Mouse (Mus musculus) erythroid progenitor cell, adult 5-6 weeks (primary cell): ENCODE measurements around the gene Tmem39b. TPM values are rescaled to one million over a fixed set of nuclear protein-coding genes. Genes with fewer than 3 reads are reported as not detected.
A peak's percentile ranks its signal among the peaks of the same experiment; 100 is the strongest.
"Not testable (repeated sequence)": the region's sequence is repeated elsewhere in the genome, so short reads cannot be mapped to it uniquely, and the experiment has no call there.

Experiments
- ATAC-seq: replicated peaks from 2 replicates; pipeline ENCODE4 v1.8.0; 2016; ENCODE audit warnings: moderate number of reproducible peaks, mild to moderate bottlenecking, moderate TSS enrichment, inconsistent platforms; ENCODE audit not compliant: poor library complexity, low FRiP score, severe bottlenecking
- total RNA-seq, 2 experiments: library from RNA; stranded (forward) in 1 of 2; stranded (reverse) in 1 of 2; fragments of 150-400 nt in 1 of 2; fragments of 186-747, 209-891 nt in 1 of 2; gene quantifications; 2 replicates each; pipeline versions ENCODE4 v1.2.3 to v1.2.4; 2015 to 2017; ENCODE audit warnings: low replicate concordance in 2 of 2

Gene Tmem39b
- 2.2 and 5.9 TPM in 2 replicates for total RNA-seq (2015; ENCODE audit: low replicate concordance)
- 2.1 TPM in 1 of 2 replicates, not detected in the other for total RNA-seq (2017; ENCODE audit: low replicate concordance)

- peak; percentile 85 for ATAC-seq
These were observed at the start of gene Tmem39b for GRCm38 (mm10) chr4:129696158-129696985. Gene Tmem39b (minus strand): TSS chr4:129696838.

- ATAC-seq = no peak
These were observed 49.5 kb upstream of the Tmem39b start for GRCm38 (mm10) chr4:129746106-129746505.

- ATAC-seq = no peak
These were observed 46.9 kb upstream of the Tmem39b start for GRCm38 (mm10) chr4:129743494-129743893.

- no peak for ATAC-seq
These were observed 46.4 kb upstream of the Tmem39b start for GRCm38 (mm10) chr4:129743010-129743390.

- peak; percentile 93 for ATAC-seq
These were observed 45.8 kb upstream of the Tmem39b start, which contains the start of gene Khdrbs1 for GRCm38 (mm10) chr4:129742232-129743009. Gene Khdrbs1 (minus strand): TSS chr4:129742303.

GRCm38 (mm10) chr4:129741974-129742231 lies 45.3 kb upstream of the Tmem39b start:
- 0 out of 2 replicates have a peak, but pooled peaks have one; percentile 1 for ATAC-seq

- ATAC-seq = peak; percentile 67
These were observed 44.8 kb upstream of the Tmem39b start for GRCm38 (mm10) chr4:129741251-129741973.

- no peak for ATAC-seq
These were observed 42.5 kb upstream of the Tmem39b start for GRCm38 (mm10) chr4:129739111-129739645.

GRCm38 (mm10) chr4:129736173-129736572 lies 39.5 kb upstream of the Tmem39b start:
- no peak for ATAC-seq

GRCm38 (mm10) chr4:129735485-129735884 lies 38.8 kb upstream of the Tmem39b start:
- not testable (repeated sequence) for ATAC-seq

GRCm38 (mm10) chr4:129731423-129731822 lies 34.8 kb upstream of the Tmem39b start:
- no peak for ATAC-seq

GRCm38 (mm10) chr4:129716310-129716709 lies 19.7 kb upstream of the Tmem39b start:
- no peak for ATAC-seq

- no peak for ATAC-seq
These were observed 13.0 kb upstream of the Tmem39b start for GRCm38 (mm10) chr4:129709486-129710129.

GRCm38 (mm10) chr4:129706750-129707149 lies 10.1 kb upstream of the Tmem39b start:
- no peak for ATAC-seq

- ATAC-seq = no peak
These were observed 5.8 kb upstream of the Tmem39b start for GRCm38 (mm10) chr4:129702454-129702853.

GRCm38 (mm10) chr4:129701503-129702377 lies 5.1 kb upstream of the Tmem39b start:
- peak; percentile 79 for ATAC-seq

GRCm38 (mm10) chr4:129700661-129701060 lies 4.0 kb upstream of the Tmem39b start:
- not testable (repeated sequence) for ATAC-seq

- ATAC-seq = no peak
These were observed 3.6 kb upstream of the Tmem39b start for GRCm38 (mm10) chr4:129700216-129700615.
